ENCODE assay signal across 8 mouse cellular contexts in genomic region chr7:97325156-97325985, GRCm38 (mm10). TPM values are rescaled to one million over a fixed set of nuclear protein-coding genes. Genes with fewer than 3 reads are reported as not detected.
DNase-seq lines count a peak whose midpoint lies in the region; ATAC-seq and TF ChIP-seq lines count a peak whose summit lies in the region.

No protein-coding gene starts in this region.

- TF ChIP-seq POLR2A in thymus, adult 2 months (IDR thresholded peaks at IDR 0.05; ENCODE audit: control insufficient read depth, extremely low read depth, insufficient read depth, low read length, poor library complexity): no peak

- no peaks in the 10 kb centered on the region for H3K36me3 ChIP-seq in thymus, adult 2 months (ENCODE audit: control insufficient read depth, insufficient read depth, low read length)
- H3K36me3 ChIP-seq in neural tube, embryonic 15.5 days: 0 out of 2 replicates have a peak, but pooled peaks cover 7% of the 10 kb centered on the region

- DNase-seq in frontal cortex, postnatal 14 days (ENCODE audit: low spot score in 2 of 2): no peak
- DNase-seq in thymus, postnatal 0 days (ENCODE audit: low spot score): peak; percentile 14
- no peak for DNase-seq in thymus, adult 2 months
- DNase-seq in left cerebral cortex, postnatal 25 days (ENCODE audit: low spot score in 2 of 2): peak; percentile 49 to 67
- DNase-seq in urinary bladder, postnatal 36 days (ENCODE audit: low spot score in 2 of 2): no peak
- DNase-seq in adrenal gland, postnatal 36 days: no peak

- no peak overlapping the region for H3K4me3 ChIP-seq in thymus, adult 2 months (ENCODE audit: control insufficient read depth, insufficient read depth, low read length)
- peak overlapping the region; percentile 31 for H3K4me3 ChIP-seq in neural tube, embryonic 15.5 days (replicated peaks)

- H3K4me1 ChIP-seq in thymus, adult 2 months (replicated peaks; ENCODE audit: control insufficient read depth, insufficient read depth, low read length): no peaks in the 10 kb centered on the region; the same call in 1 of the 2 replicates
- H3K4me1 ChIP-seq in neural tube, embryonic 15.5 days: peaks cover 21% of the 10 kb centered on the region

- H3K27me3 ChIP-seq in thymus, adult 2 months (ENCODE audit: control insufficient read depth, insufficient read depth, low read length): peaks cover 3% of the 10 kb centered on the region; the same call in 1 of the 2 replicates
- peaks cover 38% of the 10 kb centered on the region for H3K27me3 ChIP-seq in neural tube, embryonic 15.5 days (replicated peaks)

- no peak for TF ChIP-seq CTCF in thymus, adult 2 months (IDR thresholded peaks at IDR 0.05; ENCODE audit: borderline replicate concordance, control insufficient read depth, extremely low read depth, insufficient read depth, low read length, poor library complexity)

- no peak overlapping the region for H3K27ac ChIP-seq in thymus, adult 2 months (ENCODE audit: control insufficient read depth, insufficient read depth, low read length)
- no peak overlapping the region for H3K27ac ChIP-seq in neural tube, embryonic 15.5 days (replicated peaks)

- no peaks in the 10 kb centered on the region for H3K9me3 ChIP-seq in neural tube, embryonic 15.5 days (replicated peaks)

- ATAC-seq in frontal cortex, adult (ENCODE audit: low TSS enrichment): peak; percentile 42
- peak; percentile 32 for ATAC-seq in neural tube, embryonic 15.5 days (ENCODE audit: low FRiP score)

- peak overlapping the region; percentile 50 for H3K4me2 ChIP-seq in neural tube, embryonic 15.5 days

- no peak overlapping the region for H3K9ac ChIP-seq in neural tube, embryonic 15.5 days (replicated peaks)

- WGBS in thymus, adult 2 months: 25% methylated on average over 96 of the region's 96 CpGs
- 15% methylated on average over 86 of the region's 96 CpGs for WGBS in neural tube, embryonic 15.5 days

- intact Hi-C loops in left cerebral cortex, postnatal 25 days (cut with DNase I): no loop called here

RNA-seq across cellular contexts. Expression of gene Usp35, which starts 6.4 kb away (rescaled TPM):
- polyA plus RNA-seq in thymus, postnatal 0 days (2015; fragmentation: Nextera tagmentation; extraction: Ambion mirVana): 3.1 and 4.2 TPM in 2 replicates
- 21.2 and 22.9 TPM in 2 replicates for polyA plus RNA-seq in thymus, adult 2 months (2012; rRNA removed)
- 10 to 100 TPM; 13.7 to 15.6 TPM for total RNA-seq in left cerebral cortex, postnatal 25 days (2021)
- polyA plus RNA-seq in neural tube, embryonic 15.5 days (2015; fragmentation: Nextera tagmentation; extraction: Ambion mirVana): 3.6 and 4.5 TPM in 2 replicates
- total RNA-seq in adrenal gland, postnatal 36 days (2021): 1 to 10 TPM; 4.9 to 8.7 TPM

RNA-seq across cellular contexts. Expression of gene Kctd21, which starts 6.8 kb away (rescaled TPM):
- polyA plus RNA-seq in thymus, postnatal 0 days (2015; fragmentation: Nextera tagmentation; extraction: Ambion mirVana): 1.4 and 1.6 TPM in 2 replicates
- polyA plus RNA-seq in thymus, adult 2 months (2012; rRNA removed): 3.7 and 4.3 TPM in 2 replicates
- total RNA-seq in left cerebral cortex, postnatal 25 days (2021): 10 to 100 TPM; 14.1 to 15.3 TPM
- 6.4 and 6.8 TPM in 2 replicates for polyA plus RNA-seq in neural tube, embryonic 15.5 days (2015; fragmentation: Nextera tagmentation; extraction: Ambion mirVana)
- 10 to 100 TPM in 1 of 2 experiments, 1 to 10 TPM in 1; 7.8 to 11.3 TPM for total RNA-seq in adrenal gland, postnatal 36 days (2021)

RNA-seq across cellular contexts. Expression of gene Alg8, which starts 46.0 kb away (rescaled TPM):
- 31.7 and 35.8 TPM in 2 replicates for polyA plus RNA-seq in thymus, postnatal 0 days (2015; fragmentation: Nextera tagmentation; extraction: Ambion mirVana)
- 27.8 and 28.8 TPM in 2 replicates for polyA plus RNA-seq in thymus, adult 2 months (2012; rRNA removed)
- 10 to 100 TPM; 11.8 to 12.9 TPM for total RNA-seq in left cerebral cortex, postnatal 25 days (2021)
- polyA plus RNA-seq in neural tube, embryonic 15.5 days (2015; fragmentation: Nextera tagmentation; extraction: Ambion mirVana): 12.8 and 19.4 TPM in 2 replicates
- 10 to 100 TPM; 14.0 to 21.1 TPM for total RNA-seq in adrenal gland, postnatal 36 days (2021)

Comparison
In these comparisons a context has a peak if more than half of its experiments do, and no peak if none do; other contexts are left out.
1. DNase-seq: peak in thymus, postnatal 0 days (single experiment) and left cerebral cortex, postnatal 25 days (2 of 2); none in frontal cortex, postnatal 14 days (0 of 2), thymus, adult 2 months (single experiment), urinary bladder, postnatal 36 days (0 of 2) and adrenal gland, postnatal 36 days (0 of 2).